Mouse (Mus musculus): ENCODE results near the gene 2210016L21Rik. TPM values are rescaled to one million over a fixed set of nuclear protein-coding genes. Genes with fewer than 3 reads are reported as not detected.

Gene 2210016L21Rik
- polyA plus RNA-seq, 1 experiment from 2014 or later, result 57.7 TPM

- WGBS, result 33% methylated on average over 14 of the region's 14 CpGs
- H3K36me3 ChIP-seq (ENCODE audit: control insufficient read depth, insufficient read depth, low read length), result no peaks in the 10 kb centered on the region
- ATAC-seq (replicated peaks; ENCODE audit: low FRiP score, low TSS enrichment, low read depth) (no peak), DNase-seq (ENCODE audit: low spot score) (no peak)
- no peaks in the 10 kb centered on the region for H3K9me3 ChIP-seq (ENCODE audit: control insufficient read depth, low read length)
- H3K4me3 ChIP-seq (ENCODE audit: low read depth, low read length), result no peak overlapping the region
- 0 out of 2 replicates have a peak overlapping the region, but pooled peaks have one; percentile 14 for H3K9ac ChIP-seq (ENCODE audit: low read length)
- H3K4me1 ChIP-seq (replicated peaks; ENCODE audit: control insufficient read depth, insufficient read depth, low read length), result no peaks in the 10 kb centered on the region; the same call in 1 of the 2 replicates
- H3K4me2 ChIP-seq (ENCODE audit: low read length), result peak overlapping the region; percentile 40
- H3K27ac ChIP-seq (ENCODE audit: low read depth), result peak overlapping the region; percentile 75
- no peaks in the 10 kb centered on the region for H3K27me3 ChIP-seq (replicated peaks; ENCODE audit: control insufficient read depth, insufficient read depth, low read length)
These were observed 25.7 kb downstream of the 2210016L21Rik start for GRCm38 (mm10) chr5:114967523-114968268.

DNA sequence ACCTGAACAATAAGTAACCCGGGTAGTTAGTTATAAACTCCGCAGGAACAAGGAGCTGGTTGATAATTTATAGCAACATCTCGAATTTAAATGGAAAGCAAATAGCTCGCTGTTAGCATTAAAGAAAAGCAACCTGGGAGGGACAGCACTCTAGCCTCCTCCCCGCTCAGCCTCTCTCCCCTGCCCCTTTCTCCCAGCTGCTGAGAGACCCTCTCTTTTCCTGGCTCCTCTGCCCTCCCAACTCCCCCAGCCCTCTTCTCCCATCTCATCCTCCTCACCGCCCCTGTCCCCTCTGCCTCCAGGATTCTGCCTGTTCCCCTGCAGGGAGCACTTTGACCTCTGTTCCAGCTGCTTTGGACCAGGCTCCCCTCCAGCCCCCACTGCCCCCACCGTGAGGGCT, 26.7 kb downstream of the 2210016L21Rik start:
- Histone ChIP-seq H3K36me3 (ENCODE audit: control insufficient read depth, insufficient read depth, low read length) (no peaks in the 10 kb centered on the region), H3K4me1 (replicated peaks; ENCODE audit: control insufficient read depth, insufficient read depth, low read length) (no peaks in the 10 kb centered on the region; the same call in 1 of the 2 replicates), H3K9me3 (ENCODE audit: control insufficient read depth, low read length) (no peaks in the 10 kb centered on the region), H3K4me3 (ENCODE audit: low read depth, low read length) (peak overlapping the region; percentile 39), H3K4me2 (ENCODE audit: low read length) (peak overlapping the region; percentile 40), H3K9ac (ENCODE audit: low read length) (peak overlapping the region; percentile 53; the same call in 1 of the 2 replicates), H3K27ac (ENCODE audit: low read depth) (peak overlapping the region; percentile 75), H3K27me3 (replicated peaks; ENCODE audit: control insufficient read depth, insufficient read depth, low read length) (no peaks in the 10 kb centered on the region)
- 27% methylated on average over 7 of the region's 7 CpGs for WGBS
- DNase-seq (ENCODE audit: low spot score) (no peak), ATAC-seq (replicated peaks; ENCODE audit: low FRiP score, low TSS enrichment, low read depth) (no peak; the same call in 1 of the 2 replicates)

GRCm38 (mm10) chr5:114969064-114969463, 27.1 kb downstream of the 2210016L21Rik start:
- WGBS, result 11% methylated on average over 4 of the region's 4 CpGs
- Histone ChIP-seq H3K27ac (ENCODE audit: low read depth) (peak overlapping the region; percentile 75), H3K4me3 (ENCODE audit: low read depth, low read length) (peak overlapping the region; percentile 39), H3K4me2 (ENCODE audit: low read length) (peak overlapping the region; percentile 24), H3K4me1 (replicated peaks; ENCODE audit: control insufficient read depth, insufficient read depth, low read length) (no peaks in the 10 kb centered on the region; the same call in 1 of the 2 replicates), H3K36me3 (ENCODE audit: control insufficient read depth, insufficient read depth, low read length) (no peaks in the 10 kb centered on the region), H3K27me3 (replicated peaks; ENCODE audit: control insufficient read depth, insufficient read depth, low read length) (no peaks in the 10 kb centered on the region), H3K9me3 (ENCODE audit: control insufficient read depth, low read length) (no peaks in the 10 kb centered on the region), H3K9ac (ENCODE audit: low read length) (peak overlapping the region; percentile 53)
- DNase-seq (ENCODE audit: low spot score), result peak; percentile 70
- ATAC-seq (replicated peaks; ENCODE audit: low FRiP score, low TSS enrichment, low read depth), result no peak

- no peaks in the 10 kb centered on the region for H3K4me1 ChIP-seq (replicated peaks; ENCODE audit: control insufficient read depth, insufficient read depth, low read length)
- no peaks in the 10 kb centered on the region for H3K36me3 ChIP-seq (ENCODE audit: control insufficient read depth, insufficient read depth, low read length)
- H3K4me3 ChIP-seq (ENCODE audit: low read depth, low read length), result peak overlapping the region; percentile 39
- ATAC-seq (replicated peaks; ENCODE audit: low FRiP score, low TSS enrichment, low read depth) (no peak), DNase-seq (ENCODE audit: low spot score) (peak; percentile 52)
- no peaks in the 10 kb centered on the region for H3K9me3 ChIP-seq (ENCODE audit: control insufficient read depth, low read length)
- WGBS, result 49% methylated on average over 13 of the region's 13 CpGs
- H3K9ac ChIP-seq (ENCODE audit: low read length), result peak overlapping the region; percentile 53
- H3K27me3 ChIP-seq (replicated peaks; ENCODE audit: control insufficient read depth, insufficient read depth, low read length), result no peaks in the 10 kb centered on the region
- H3K4me2 ChIP-seq (ENCODE audit: low read length), result peak overlapping the region; percentile 11
- H3K27ac ChIP-seq (ENCODE audit: low read depth), result peak overlapping the region; percentile 75
These were observed 27.8 kb downstream of the 2210016L21Rik start for GRCm38 (mm10) chr5:114969609-114970215.

- peak within 1 kb of the TSS; percentile 41 for H3K4me2 ChIP-seq (ENCODE audit: low read length)
- H3K4me1 ChIP-seq (replicated peaks; ENCODE audit: control insufficient read depth, insufficient read depth, low read length), result no peaks in the 10 kb centered on the region
- H3K9me3 ChIP-seq (ENCODE audit: control insufficient read depth, low read length), result no peaks in the 10 kb centered on the region
- peak within 1 kb of the TSS; percentile 75 for H3K27ac ChIP-seq (ENCODE audit: low read depth)
- WGBS, result 49% methylated on average over 14 of the region's 17 CpGs
- peak; percentile 68 for ATAC-seq (replicated peaks; ENCODE audit: low FRiP score, low TSS enrichment, low read depth)
- H3K27me3 ChIP-seq (replicated peaks; ENCODE audit: control insufficient read depth, insufficient read depth, low read length), result no peaks in the 10 kb centered on the region
- H3K4me3 ChIP-seq (ENCODE audit: low read depth, low read length), result peak within 1 kb of the TSS; percentile 39
- DNase-seq (ENCODE audit: low spot score), result peak; percentile 67
- H3K36me3 ChIP-seq (ENCODE audit: control insufficient read depth, insufficient read depth, low read length), result no peaks in the 10 kb centered on the region
- H3K9ac ChIP-seq (ENCODE audit: low read length), result peak within 1 kb of the TSS; percentile 53
These were observed 28.9 kb downstream of the 2210016L21Rik start, which contains the start of gene Hnf1a for GRCm38 (mm10) chr5:114970824-114971227. Gene Hnf1a (minus strand): TSS chr5:114971094.

DNA sequence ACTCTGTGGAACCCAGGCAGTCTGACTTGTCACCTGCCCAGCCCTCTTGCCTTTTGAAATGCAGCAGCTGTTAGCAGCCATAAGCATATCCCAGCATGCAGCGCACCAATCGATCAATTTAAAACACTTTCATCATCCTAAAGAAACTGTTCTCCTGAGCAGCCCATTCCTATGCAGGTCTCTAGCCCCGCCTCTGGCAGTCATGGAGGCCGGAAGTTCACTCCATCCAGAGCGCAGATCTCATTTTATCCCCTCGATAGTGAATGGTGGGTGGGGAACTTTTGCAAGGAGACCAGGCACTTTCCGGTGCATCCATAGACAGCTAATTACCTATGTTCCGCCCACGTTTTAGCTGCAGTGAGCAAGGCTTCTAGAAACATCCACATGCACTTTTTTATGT, 30.2 kb downstream of the 2210016L21Rik start:
- no peaks in the 10 kb centered on the region for H3K27me3 ChIP-seq (replicated peaks; ENCODE audit: control insufficient read depth, insufficient read depth, low read length)
- WGBS, result 72% methylated on average over 9 of the region's 9 CpGs
- peak overlapping the region; percentile 41 for H3K4me2 ChIP-seq (ENCODE audit: low read length)
- DNase-seq (ENCODE audit: low spot score) (peak; percentile 48), ATAC-seq (replicated peaks; ENCODE audit: low FRiP score, low TSS enrichment, low read depth) (no peak)
- no peak overlapping the region for H3K9ac ChIP-seq (ENCODE audit: low read length)
- H3K9me3 ChIP-seq (ENCODE audit: control insufficient read depth, low read length), result no peaks in the 10 kb centered on the region
- H3K27ac ChIP-seq (ENCODE audit: low read depth), result no peak overlapping the region
- H3K36me3 ChIP-seq (ENCODE audit: control insufficient read depth, insufficient read depth, low read length), result no peaks in the 10 kb centered on the region
- 0 out of 2 replicates have a peak overlapping the region, but pooled peaks have one; percentile 39 for H3K4me3 ChIP-seq (ENCODE audit: low read depth, low read length)
- H3K4me1 ChIP-seq (replicated peaks; ENCODE audit: control insufficient read depth, insufficient read depth, low read length), result no peaks in the 10 kb centered on the region

- Histone ChIP-seq H3K4me2 (ENCODE audit: low read length) (no peak overlapping the region), H3K36me3 (ENCODE audit: control insufficient read depth, insufficient read depth, low read length) (no peaks in the 10 kb centered on the region), H3K4me1 (replicated peaks; ENCODE audit: control insufficient read depth, insufficient read depth, low read length) (no peaks in the 10 kb centered on the region), H3K27ac (ENCODE audit: low read depth) (no peak overlapping the region), H3K4me3 (ENCODE audit: low read depth, low read length) (no peak overlapping the region), H3K27me3 (replicated peaks; ENCODE audit: control insufficient read depth, insufficient read depth, low read length) (no peaks in the 10 kb centered on the region), H3K9ac (ENCODE audit: low read length) (no peak overlapping the region), H3K9me3 (ENCODE audit: control insufficient read depth, low read length) (no peaks in the 10 kb centered on the region)
- DNase-seq (ENCODE audit: low spot score) (no peak), ATAC-seq (replicated peaks; ENCODE audit: low FRiP score, low TSS enrichment, low read depth) (no peak)
- WGBS, result 74% methylated on average over 8 of the region's 8 CpGs
These were observed 31.2 kb downstream of the 2210016L21Rik start for GRCm38 (mm10) chr5:114973131-114973530.

- Histone ChIP-seq H3K9me3 (ENCODE audit: control insufficient read depth, low read length) (no peaks in the 10 kb centered on the region), H3K9ac (ENCODE audit: low read length) (no peak overlapping the region), H3K27ac (ENCODE audit: low read depth) (no peak overlapping the region), H3K4me2 (ENCODE audit: low read length) (no peak overlapping the region), H3K4me1 (replicated peaks; ENCODE audit: control insufficient read depth, insufficient read depth, low read length) (peaks cover 12% of the 10 kb centered on the region; the same call in 1 of the 2 replicates), H3K27me3 (replicated peaks; ENCODE audit: control insufficient read depth, insufficient read depth, low read length) (no peaks in the 10 kb centered on the region), H3K36me3 (ENCODE audit: control insufficient read depth, insufficient read depth, low read length) (no peaks in the 10 kb centered on the region), H3K4me3 (ENCODE audit: low read depth, low read length) (no peak overlapping the region)
- DNase-seq (ENCODE audit: low spot score) (no peak), ATAC-seq (replicated peaks; ENCODE audit: low FRiP score, low TSS enrichment, low read depth) (no peak)
These were observed 35.0 kb downstream of the 2210016L21Rik start for GRCm38 (mm10) chr5:114976935-114977334.
